Mouse (Mus musculus): ENCODE results near the gene Lctl. TPM values are rescaled to one million over a fixed set of nuclear protein-coding genes. Genes with fewer than 3 reads are reported as not detected.
"Not testable (repeated sequence)": the region's sequence is repeated elsewhere in the genome, so short reads cannot be mapped to it uniquely, and the experiment has no call there.

Lctl gene
- polyA plus RNA-seq, 1 experiment = not detected

GRCm38 (mm10) chr9:64174341-64174740 lies 57.4 kb downstream of the Lctl start:
- TF ChIP-seq POLR2A (IDR thresholded peaks at IDR 0.05; ENCODE audit: insufficient read depth, low read depth, low read length) = no peak
- TF ChIP-seq CTCF (IDR thresholded peaks at IDR 0.05; ENCODE audit: insufficient read depth, low read depth, low read length) = no peak
- peaks cover 4% of the 10 kb centered on the region; the same call in 1 of the 2 replicates for H3K4me1 ChIP-seq (ENCODE audit: control insufficient read depth, insufficient read depth, low read length)
- no peak overlapping the region for H3K4me3 ChIP-seq (ENCODE audit: insufficient read depth, low read depth, low read length)
- H3K27ac ChIP-seq (ENCODE audit: insufficient read depth, low read depth, low read length) = no peak overlapping the region

- peaks cover 4% of the 10 kb centered on the region; the same call in 1 of the 2 replicates for H3K4me1 ChIP-seq (ENCODE audit: control insufficient read depth, insufficient read depth, low read length)
- 57% methylated on average over 8 of the region's 8 CpGs for WGBS
- H3K4me3 ChIP-seq (ENCODE audit: insufficient read depth, low read depth, low read length) = no peak overlapping the region
- no peak overlapping the region for H3K27ac ChIP-seq (ENCODE audit: insufficient read depth, low read depth, low read length)
- no peak for TF ChIP-seq POLR2A (IDR thresholded peaks at IDR 0.05; ENCODE audit: insufficient read depth, low read depth, low read length)
- TF ChIP-seq CTCF (IDR thresholded peaks at IDR 0.05; ENCODE audit: insufficient read depth, low read depth, low read length) = no peak
These were observed 57.8 kb downstream of the Lctl start for GRCm38 (mm10) chr9:64174766-64175165.

- no peak for TF ChIP-seq POLR2A (IDR thresholded peaks at IDR 0.05; ENCODE audit: insufficient read depth, low read depth, low read length)
- TF ChIP-seq CTCF (IDR thresholded peaks at IDR 0.05; ENCODE audit: insufficient read depth, low read depth, low read length) = no peak
- Histone ChIP-seq H3K27ac (ENCODE audit: insufficient read depth, low read depth, low read length) (no peak overlapping the region), H3K4me3 (ENCODE audit: insufficient read depth, low read depth, low read length) (no peak overlapping the region), H3K4me1 (ENCODE audit: control insufficient read depth, insufficient read depth, low read length) (peaks cover 4% of the 10 kb centered on the region; the same call in 1 of the 2 replicates)
- WGBS = 64% methylated on average over 11 of the region's 11 CpGs
These were observed 58.4 kb downstream of the Lctl start for GRCm38 (mm10) chr9:64175378-64175777.

- Histone ChIP-seq H3K4me3 (ENCODE audit: insufficient read depth, low read depth, low read length) (no peak overlapping the region), H3K4me1 (ENCODE audit: control insufficient read depth, insufficient read depth, low read length) (no peaks in the 10 kb centered on the region), H3K27ac (ENCODE audit: insufficient read depth, low read depth, low read length) (0 out of 2 replicates have a peak overlapping the region, but pooled peaks have one; percentile 1)
- TF ChIP-seq POLR2A (IDR thresholded peaks at IDR 0.05; ENCODE audit: insufficient read depth, low read depth, low read length) = no peak
- no peak for TF ChIP-seq CTCF (IDR thresholded peaks at IDR 0.05; ENCODE audit: insufficient read depth, low read depth, low read length)
- 32% methylated on average over 3 of the region's 3 CpGs for WGBS
These were observed 61.6 kb downstream of the Lctl start for GRCm38 (mm10) chr9:64178610-64178973.

- Histone ChIP-seq H3K4me3 (ENCODE audit: insufficient read depth, low read depth, low read length) (peak within 1 kb of the TSS; percentile 93), H3K4me1 (ENCODE audit: control insufficient read depth, insufficient read depth, low read length) (no peaks in the 10 kb centered on the region), H3K27ac (ENCODE audit: insufficient read depth, low read depth, low read length) (peak within 1 kb of the TSS; percentile 74; the same call in 1 of the 2 replicates)
- TF ChIP-seq CTCF (IDR thresholded peaks at IDR 0.05; ENCODE audit: insufficient read depth, low read depth, low read length) = peak; percentile 79
- TF ChIP-seq POLR2A (IDR thresholded peaks at IDR 0.05; ENCODE audit: insufficient read depth, low read depth, low read length) = peak; percentile 69; the same call in 1 of the 2 replicates
- WGBS = under 1% methylated on average over 35 of the region's 35 CpGs
These were observed 62.2 kb downstream of the Lctl start, which contains the start of gene Snapc5 for GRCm38 (mm10) chr9:64178974-64179646. Snapc5 (plus strand) TSS chr9:64179274.

- 84% methylated on average over 5 of the region's 5 CpGs for WGBS
- H3K4me3 ChIP-seq (ENCODE audit: insufficient read depth, low read depth, low read length); H3K4me1 ChIP-seq (ENCODE audit: control insufficient read depth, insufficient read depth, low read length); H3K27ac ChIP-seq (ENCODE audit: insufficient read depth, low read depth, low read length): not testable (repeated sequence)
These were observed 66.3 kb downstream of the Lctl start for GRCm38 (mm10) chr9:64183295-64183694.

- Histone ChIP-seq H3K4me1 (ENCODE audit: control insufficient read depth, insufficient read depth, low read length) (no peaks in the 10 kb centered on the region), H3K27ac (ENCODE audit: insufficient read depth, low read depth, low read length) (no peak overlapping the region), H3K4me3 (ENCODE audit: insufficient read depth, low read depth, low read length) (no peak overlapping the region)
- no peak for TF ChIP-seq CTCF (IDR thresholded peaks at IDR 0.05; ENCODE audit: insufficient read depth, low read depth, low read length)
- no peak for TF ChIP-seq POLR2A (IDR thresholded peaks at IDR 0.05; ENCODE audit: insufficient read depth, low read depth, low read length)
- WGBS = 94% methylated on average over 5 of the region's 5 CpGs
These were observed 67.4 kb downstream of the Lctl start for GRCm38 (mm10) chr9:64184166-64184840.

Other genes with a start within 250 kb of the Lctl start
- not detected in 2 replicates for gene Smad6, start 95.1 kb upstream of the Lctl start, polyA plus RNA-seq (2012; ENCODE audit: insufficient read depth, insufficient read length, low replicate concordance, missing spikeins)
- not detected in 2 replicates for gene Zwilch, start 56.0 kb downstream of the Lctl start, polyA plus RNA-seq (2012; ENCODE audit: insufficient read depth, insufficient read length, low replicate concordance, missing spikeins)
- 468 TPM in 1 of 2 replicates, not detected in the other for gene Rpl4, start 56.2 kb downstream of the Lctl start, polyA plus RNA-seq (2012; ENCODE audit: insufficient read depth, insufficient read length, low replicate concordance, missing spikeins)
- not detected in 2 replicates for gene Snapc5, start 62.1 kb downstream of the Lctl start, polyA plus RNA-seq (2012; ENCODE audit: insufficient read depth, insufficient read length, low replicate concordance, missing spikeins)
- not detected in 2 replicates for gene Uchl4, start 118.1 kb downstream of the Lctl start, polyA plus RNA-seq (2012; ENCODE audit: insufficient read depth, insufficient read length, low replicate concordance, missing spikeins)
- 126 and 566 TPM in 2 replicates for gene Map2k1, start 136.5 kb downstream of the Lctl start, polyA plus RNA-seq (2012; ENCODE audit: insufficient read depth, insufficient read length, low replicate concordance, missing spikeins)
- gene Tipin, start 164.4 kb downstream of the Lctl start, polyA plus RNA-seq (2012; ENCODE audit: insufficient read depth, insufficient read length, low replicate concordance, missing spikeins) = not detected in 2 replicates
- gene Dis3l, start 224.1 kb downstream of the Lctl start, polyA plus RNA-seq (2012; ENCODE audit: insufficient read depth, insufficient read length, low replicate concordance, missing spikeins) = not detected in 2 replicates